Mouse (Mus musculus): ENCODE data around the gene Nfia.

The Nfia gene

GRCm38 (mm10) chr4:97814515-97814914 lies 42.0 kb downstream of the Nfia start:
- no peak for DNase-seq (ENCODE audit: extremely low read depth, low read depth)

- DNase-seq (ENCODE audit: extremely low read depth, low read depth), result no peak
Observed at GRCm38 (mm10) chr4:97816001-97816400, 43.5 kb downstream of the Nfia start.

GRCm38 (mm10) chr4:97816753-97817152 lies 44.2 kb downstream of the Nfia start:
- no peak for DNase-seq (ENCODE audit: extremely low read depth, low read depth)

- DNase-seq (ENCODE audit: extremely low read depth, low read depth), result no peak
Observed at GRCm38 (mm10) chr4:97817741-97818140, 45.2 kb downstream of the Nfia start.

GRCm38 (mm10) chr4:97818498-97818897 lies 46.0 kb downstream of the Nfia start:
- no peak for DNase-seq (ENCODE audit: extremely low read depth, low read depth)

- no peak for DNase-seq (ENCODE audit: extremely low read depth, low read depth)
Observed at GRCm38 (mm10) chr4:97819101-97819500, 46.6 kb downstream of the Nfia start.

GRCm38 (mm10) chr4:97820474-97821259 lies 48.1 kb downstream of the Nfia start:
- DNase-seq (ENCODE audit: extremely low read depth, low read depth), result no peak

GRCm38 (mm10) chr4:97821556-97822251 lies 49.2 kb downstream of the Nfia start:
- DNase-seq (ENCODE audit: extremely low read depth, low read depth), result no peak

- DNase-seq (ENCODE audit: extremely low read depth, low read depth), result no peak
Observed at GRCm38 (mm10) chr4:97823512-97823911, 51.0 kb downstream of the Nfia start.

- no peak for DNase-seq (ENCODE audit: extremely low read depth, low read depth)
Observed at GRCm38 (mm10) chr4:97824451-97824850, 51.9 kb downstream of the Nfia start.

GRCm38 (mm10) chr4:97825432-97825831 lies 52.9 kb downstream of the Nfia start:
- DNase-seq (ENCODE audit: extremely low read depth, low read depth), result no peak

GRCm38 (mm10) chr4:97825841-97826240 lies 53.3 kb downstream of the Nfia start:
- DNase-seq (ENCODE audit: extremely low read depth, low read depth), result no peak

GRCm38 (mm10) chr4:97827115-97827514 lies 54.6 kb downstream of the Nfia start:
- no peak for DNase-seq (ENCODE audit: extremely low read depth, low read depth)

GRCm38 (mm10) chr4:97828579-97828978 lies 56.0 kb downstream of the Nfia start:
- DNase-seq (ENCODE audit: extremely low read depth, low read depth), result no peak

GRCm38 (mm10) chr4:97829336-97830050 lies 57.0 kb downstream of the Nfia start:
- DNase-seq (ENCODE audit: extremely low read depth, low read depth), result peak; percentile 56

- peak; percentile 85 for DNase-seq (ENCODE audit: extremely low read depth, low read depth)
Observed at GRCm38 (mm10) chr4:97830051-97830853, 57.7 kb downstream of the Nfia start.

GRCm38 (mm10) chr4:97830935-97831608 lies 58.5 kb downstream of the Nfia start:
- DNase-seq (ENCODE audit: extremely low read depth, low read depth), result no peak

- peak; percentile 78 for DNase-seq (ENCODE audit: extremely low read depth, low read depth)
Observed at GRCm38 (mm10) chr4:97831611-97832278, 59.2 kb downstream of the Nfia start.

- DNase-seq (ENCODE audit: extremely low read depth, low read depth), result no peak
Observed at GRCm38 (mm10) chr4:97832279-97832640, 59.7 kb downstream of the Nfia start.

GRCm38 (mm10) chr4:97836812-97837211 lies 64.3 kb downstream of the Nfia start:
- DNase-seq (ENCODE audit: extremely low read depth, low read depth), result no peak
